Mouse (Mus musculus): ENCODE results near the gene Anapc13.

- TF ChIP-seq CTCF (IDR thresholded peaks at IDR 0.05; ENCODE audit: low read depth) = no peak
- no peak for TF ChIP-seq EP300 (IDR thresholded peaks at IDR 0.05; ENCODE audit: low read depth)
Measured at GRCm38 (mm10) chr9:102577480-102577879, 48.6 kb upstream of the Anapc13 start.

Data from heart, postnatal 0 days (tissue).